Comparison of ENCODE assay signal across 8 mouse cellular contexts in the genomic region with DNA sequence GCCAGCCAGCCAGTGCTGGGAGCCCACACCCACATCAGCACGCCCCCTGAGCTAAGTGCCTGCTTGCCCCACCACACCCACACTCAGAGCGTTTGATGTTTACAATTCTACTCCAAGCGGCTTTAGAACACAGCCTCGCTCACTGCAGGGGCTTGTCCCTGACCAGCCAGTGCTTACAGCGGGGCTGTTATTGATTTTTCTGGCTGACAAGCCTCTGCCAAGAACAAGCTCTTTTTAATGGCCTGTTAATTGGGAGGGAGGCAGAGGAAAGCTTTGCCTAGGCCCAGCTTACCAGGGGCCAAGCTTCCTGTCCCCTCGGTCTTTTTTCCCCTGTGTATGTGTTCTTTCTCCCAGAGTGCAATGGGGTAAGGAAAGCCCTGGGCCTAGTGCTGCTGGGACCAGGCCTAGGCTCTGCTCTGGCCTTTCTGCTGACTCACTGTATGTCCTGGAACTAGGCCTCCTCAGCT. TPM values are rescaled to one million over a fixed set of nuclear protein-coding genes. Genes with fewer than 3 reads are reported as not detected.
A peak's percentile ranks its signal among the peaks of the same experiment; 100 is the strongest.
DNase-seq lines count a peak whose midpoint lies in the region; ATAC-seq and TF ChIP-seq lines count a peak whose summit lies in the region.
"Had no signal": no experiment of that assay in that cellular context is flagged by ENCODE, and none has a peak within 500 bp of the region (broad histone marks: within the 10 kb centered on the region; RNA-seq: fewer than 3 reads in every experiment).

No protein-coding gene starts in this region.

- H3K36me3 ChIP-seq in heart, embryonic 10.5 days, result peaks cover 10% of the 10 kb centered on the region; the same call in 1 of the 2 replicates
- H3K36me3 ChIP-seq in limb, embryonic 13.5 days, result no peaks in the 10 kb centered on the region
- no peaks in the 10 kb centered on the region for H3K36me3 ChIP-seq in midbrain, embryonic 15.5 days (replicated peaks)

- H3K4me1 ChIP-seq in heart, embryonic 10.5 days, result peaks cover 65% of the 10 kb centered on the region
- peaks cover 55% of the 10 kb centered on the region for H3K4me1 ChIP-seq in limb, embryonic 13.5 days
- peaks cover 25% of the 10 kb centered on the region for H3K4me1 ChIP-seq in midbrain, embryonic 15.5 days

- TF ChIP-seq CTCF in left cerebral cortex, adult 2 months (IDR thresholded peaks at IDR 0.05), result no peak

- peak overlapping the region; percentile 54 for H3K4me2 ChIP-seq in limb, embryonic 13.5 days (replicated peaks)
- H3K4me2 ChIP-seq in midbrain, embryonic 15.5 days, result no peak overlapping the region

- H3K9me3 ChIP-seq in heart, embryonic 10.5 days, result no peaks in the 10 kb centered on the region
- H3K9me3 ChIP-seq in limb, embryonic 13.5 days, result no peaks in the 10 kb centered on the region
- no peaks in the 10 kb centered on the region for H3K9me3 ChIP-seq in midbrain, embryonic 15.5 days

- peak; percentile 49 for ATAC-seq in limb, embryonic 13.5 days (ENCODE audit: low FRiP score, low read depth)
- peak; percentile 51; the same call in 1 of the 2 replicates for ATAC-seq in midbrain, embryonic 15.5 days (replicated peaks)

- peak; percentile 25 to 30 for DNase-seq in left cerebral cortex, adult 2 months (ENCODE audit: extremely low spot score in 1 of 2, low spot score in 2 of 2)
- no peak for DNase-seq in left cerebral cortex, adult 9 months (ENCODE audit: low spot score in 2 of 2)
- peak; percentile 59 for DNase-seq in embryo, embryonic 10.5 days (ENCODE audit: low spot score)
- peak; percentile 86 for DNase-seq in heart, embryonic 10.5 days (ENCODE audit: low spot score)
- DNase-seq in c-Kit-positive CD71-positive TER-119-positive erythroid progenitor cells, embryonic 14.5 days (ENCODE audit: low spot score), result no peak

- intact Hi-C loops in left cerebral cortex, adult 2 months (cut with DNase I), result no loop called here

- no peak overlapping the region for H3K4me3 ChIP-seq in left cerebral cortex, adult 2 months
- H3K4me3 ChIP-seq in heart, embryonic 10.5 days, result peak overlapping the region; percentile 60
- H3K4me3 ChIP-seq in limb, embryonic 13.5 days, result peak overlapping the region; percentile 25
- no peak overlapping the region for H3K4me3 ChIP-seq in midbrain, embryonic 15.5 days

- WGBS in heart, embryonic 10.5 days, result 11% methylated on average over 6 of the region's 6 CpGs
- 10% methylated on average over 6 of the region's 6 CpGs for WGBS in limb, embryonic 13.5 days
- 7% methylated on average over 6 of the region's 6 CpGs for WGBS in midbrain, embryonic 15.5 days

- H3K9ac ChIP-seq in limb, embryonic 13.5 days, result peak overlapping the region; percentile 15; the same call in 1 of the 2 replicates
- H3K9ac ChIP-seq in midbrain, embryonic 15.5 days, result no peak overlapping the region

- H3K27ac ChIP-seq in left cerebral cortex, adult 2 months, result no peak overlapping the region
- H3K27ac ChIP-seq in heart, embryonic 10.5 days, result peak overlapping the region; percentile 87
- peak overlapping the region; percentile 65 for H3K27ac ChIP-seq in limb, embryonic 13.5 days
- peak overlapping the region; percentile 40 for H3K27ac ChIP-seq in midbrain, embryonic 15.5 days

- H3K27me3 ChIP-seq in heart, embryonic 10.5 days (ENCODE audit: insufficient read depth, poor library complexity, severe bottlenecking), result no peaks in the 10 kb centered on the region
- H3K27me3 ChIP-seq in limb, embryonic 13.5 days, result no peaks in the 10 kb centered on the region
- no peaks in the 10 kb centered on the region; the same call in 1 of the 2 replicates for H3K27me3 ChIP-seq in midbrain, embryonic 15.5 days (replicated peaks)

RNA-seq across cellular contexts. Expression of gene Hspb8, which starts 1.9 kb away (rescaled TPM):
- total RNA-seq in left cerebral cortex, adult 2 months (2021), result 10 to 100 TPM; 11.0 to 12.6 TPM
- 26.9 and 40.5 TPM in 2 replicates for polyA plus RNA-seq in heart, embryonic 10.5 days (2016; fragmentation: Nextera tagmentation; extraction: Ambion mirVana)
- 13.5 and 13.8 TPM in 2 replicates for polyA plus RNA-seq in limb, embryonic 13.5 days (2015; fragmentation: Nextera tagmentation; extraction: Ambion mirVana)
- 3.9 and 5.2 TPM in 2 replicates for polyA plus RNA-seq in midbrain, embryonic 15.5 days (2015; fragmentation: Nextera tagmentation; extraction: Ambion mirVana)
- total RNA-seq: common myeloid progenitor, adult 5-6 weeks had no signal

Comparison
In these comparisons a context has a peak if more than half of its experiments do, and no peak if none do; other contexts are left out.
1. DNase-seq: peak in left cerebral cortex, adult 2 months (2 of 2), embryo, embryonic 10.5 days (single experiment) and heart, embryonic 10.5 days (single experiment); none in left cerebral cortex, adult 9 months (0 of 2) and c-Kit-positive CD71-positive TER-119-positive erythroid progenitor cells, embryonic 14.5 days (single experiment).
2. H3K4me3 ChIP-seq: peak in heart, embryonic 10.5 days (single experiment) and limb, embryonic 13.5 days (single experiment); none in left cerebral cortex, adult 2 months (single experiment) and midbrain, embryonic 15.5 days (single experiment).